ENCODE assay signal across 8 mouse cellular contexts in genomic region chr11:70237457-70238167, GRCm38 (mm10). TPM values are rescaled to one million over a fixed set of nuclear protein-coding genes. Genes with fewer than 3 reads are reported as not detected.
DNase-seq lines count a peak whose midpoint lies in the region; ATAC-seq and TF ChIP-seq lines count a peak whose summit lies in the region.

0610010K14Rik (minus strand) TSS chr11:70237914.

- H3K27ac ChIP-seq in bone marrow macrophage, adult 2 months (ENCODE audit: insufficient read depth, low read depth, low read length): peak within 1 kb of the TSS; percentile 92
- peak within 1 kb of the TSS; percentile 59 for H3K27ac ChIP-seq in embryonic fibroblast, embryonic 13.5 days (ENCODE audit: insufficient read depth, low read length)
- H3K27ac ChIP-seq in heart, embryonic 10.5 days: peak within 1 kb of the TSS; percentile 97
- H3K27ac ChIP-seq in kidney, embryonic 16.5 days (ENCODE audit: low read length): peak within 1 kb of the TSS; percentile 93
- H3K27ac ChIP-seq in liver, adult 2 months (replicated peaks; ENCODE audit: insufficient read depth, low read depth, low read length): peak within 1 kb of the TSS; percentile 84

- peak within 1 kb of the TSS; percentile 4 for H3ac ChIP-seq in myocyte (ENCODE audit: control insufficient read depth, insufficient read length)

- peak within 1 kb of the TSS; percentile 96 for H3K9ac ChIP-seq in kidney, embryonic 16.5 days (replicated peaks; ENCODE audit: low read length)
- peak within 1 kb of the TSS; percentile 86 for H3K9ac ChIP-seq in liver, adult 2 months (ENCODE audit: low read depth, low read length)

- H3K4me3 ChIP-seq in bone marrow macrophage, adult 2 months (ENCODE audit: insufficient read depth, low read length): peak within 1 kb of the TSS; percentile 94
- peak within 1 kb of the TSS; percentile 88 for H3K4me3 ChIP-seq in embryonic fibroblast, embryonic 13.5 days (ENCODE audit: insufficient read depth, low read length)
- H3K4me3 ChIP-seq in heart, embryonic 10.5 days: peak within 1 kb of the TSS; percentile 92
- H3K4me3 ChIP-seq in kidney, embryonic 16.5 days (ENCODE audit: low read length): peak within 1 kb of the TSS; percentile 99
- peak within 1 kb of the TSS; percentile 95 for H3K4me3 ChIP-seq in liver, adult 2 months (ENCODE audit: insufficient read depth, low read depth, low read length)
- H3K4me3 ChIP-seq in myocyte: peak within 1 kb of the TSS; percentile 60

- peak; percentile 98 for DNase-seq in A20 (ENCODE audit: low read depth, low spot score)
- DNase-seq in heart, embryonic 10.5 days (ENCODE audit: low spot score): peak; percentile 99
- DNase-seq in liver, adult 2 months (ENCODE audit: extremely low read depth, low read depth, low spot score): peak; percentile 85
- peak; percentile 98 for DNase-seq in splenic B cell, adult 2 months (ENCODE audit: low read depth, low spot score)

- peak; percentile 95 for ATAC-seq in kidney, embryonic 16.5 days (ENCODE audit: low FRiP score, low TSS enrichment)

- H3K4me1 ChIP-seq in bone marrow macrophage, adult 2 months (ENCODE audit: control insufficient read depth, insufficient read depth, low read length): peaks cover 20% of the 10 kb centered on the region
- H3K4me1 ChIP-seq in embryonic fibroblast, embryonic 13.5 days (ENCODE audit: control insufficient read depth, insufficient read depth, low read length): peaks cover 4% of the 10 kb centered on the region; the same call in 1 of the 2 replicates
- H3K4me1 ChIP-seq in heart, embryonic 10.5 days: peaks cover 58% of the 10 kb centered on the region
- peaks cover 45% of the 10 kb centered on the region for H3K4me1 ChIP-seq in kidney, embryonic 16.5 days (ENCODE audit: insufficient read depth, low read length)
- peaks cover 7% of the 10 kb centered on the region for H3K4me1 ChIP-seq in liver, adult 2 months (ENCODE audit: control insufficient read depth, insufficient read depth, low read length)

- no peaks in the 10 kb centered on the region for H3K9me3 ChIP-seq in heart, embryonic 10.5 days
- H3K9me3 ChIP-seq in kidney, embryonic 16.5 days (ENCODE audit: low read length): no peaks in the 10 kb centered on the region

- H3K36me3 ChIP-seq in heart, embryonic 10.5 days: peaks cover 16% of the 10 kb centered on the region
- peaks cover 11% of the 10 kb centered on the region; the same call in 1 of the 2 replicates for H3K36me3 ChIP-seq in kidney, embryonic 16.5 days (ENCODE audit: insufficient read depth, low read length)
- H3K36me3 ChIP-seq in liver, adult 2 months (ENCODE audit: control insufficient read depth, insufficient read depth, low read length): no peaks in the 10 kb centered on the region
- H3K36me3 ChIP-seq in myocyte (ENCODE audit: control insufficient read depth, insufficient read depth): no peaks in the 10 kb centered on the region
- H3K36me3 ChIP-seq in splenic B cell, adult 2 months (ENCODE audit: control insufficient read depth, insufficient read depth, low read length, poor library complexity, severe bottlenecking): peaks cover 2% of the 10 kb centered on the region; the same call in 1 of the 2 replicates

- no peak for TF ChIP-seq POLR2A in bone marrow macrophage, adult 2 months (IDR thresholded peaks at IDR 0.05; ENCODE audit: borderline replicate concordance, low read depth, low read length)
- peak; percentile 91 for TF ChIP-seq POLR2A in embryonic fibroblast, embryonic 13.5 days (IDR thresholded peaks at IDR 0.05; ENCODE audit: low read depth, low read length)
- TF ChIP-seq POLR2A in liver, adult 2 months (IDR thresholded peaks at IDR 0.05; ENCODE audit: extremely low read depth, insufficient read depth, low read length): peak; percentile 67
- TF ChIP-seq POLR2A in myocyte (IDR thresholded peaks at IDR 0.05; ENCODE audit: insufficient read length, low read depth): peak; percentile 88

- no peaks in the 10 kb centered on the region for H3K27me3 ChIP-seq in heart, embryonic 10.5 days (ENCODE audit: insufficient read depth, poor library complexity, severe bottlenecking)
- H3K27me3 ChIP-seq in kidney, embryonic 16.5 days (ENCODE audit: insufficient read depth, low read length): no peaks in the 10 kb centered on the region
- no peaks in the 10 kb centered on the region for H3K27me3 ChIP-seq in liver, adult 2 months (ENCODE audit: control insufficient read depth, insufficient read depth, low read length)
- peaks cover 3% of the 10 kb centered on the region for H3K27me3 ChIP-seq in myocyte (ENCODE audit: control insufficient read depth, insufficient read depth, insufficient read length)
- H3K27me3 ChIP-seq in splenic B cell, adult 2 months (ENCODE audit: control insufficient read depth, insufficient read depth, low read length, poor library complexity, severe bottlenecking): no peaks in the 10 kb centered on the region

- H3K79me2 ChIP-seq in liver, adult 2 months (ENCODE audit: control insufficient read depth, insufficient read depth, low read length): peaks cover 3% of the 10 kb centered on the region; the same call in 1 of the 2 replicates
- peaks cover 13% of the 10 kb centered on the region for H3K79me2 ChIP-seq in myocyte (ENCODE audit: control insufficient read depth, insufficient read depth)

- TF ChIP-seq CTCF in bone marrow macrophage, adult 2 months (IDR thresholded peaks at IDR 0.05; ENCODE audit: low read depth, low read length): no peak
- TF ChIP-seq CTCF in embryonic fibroblast, embryonic 13.5 days (IDR thresholded peaks at IDR 0.05; ENCODE audit: borderline replicate concordance, insufficient read depth, low read length): peak; percentile 76; the same call in 1 of the 2 replicates
- TF ChIP-seq CTCF in liver, adult 2 months (IDR thresholded peaks at IDR 0.05; ENCODE audit: low read depth, low read length): peak; percentile 70

- H3K4me2 ChIP-seq in kidney, embryonic 16.5 days (replicated peaks; ENCODE audit: low read depth, low read length): peak within 1 kb of the TSS; percentile 96
- peak within 1 kb of the TSS; percentile 94 for H3K4me2 ChIP-seq in myocyte (ENCODE audit: low read depth)

- WGBS in heart, embryonic 10.5 days: under 1% methylated on average over 66 of the region's 70 CpGs
- WGBS in kidney, embryonic 16.5 days: under 1% methylated on average over 49 of the region's 70 CpGs
- WGBS in liver, adult 2 months: 1% methylated on average over 70 of the region's 70 CpGs

TF ChIP-seq in myocyte, 11 proteins besides CTCF, POLR2A, EP300 and RAD21:
- TF ChIP-seq MAX (IDR thresholded peaks at IDR 0.05; ENCODE audit: low read depth) (no peak), SRF (IDR thresholded peaks at IDR 0.05; ENCODE audit: control insufficient read depth, insufficient read length, low read depth) (peak; percentile 3), TCF3 (IDR thresholded peaks at IDR 0.05; ENCODE audit: insufficient read length, low read depth) (peak; percentile 28), REST (IDR thresholded peaks at IDR 0.05; ENCODE audit: insufficient read depth, insufficient read length) (peak; percentile 9), MYOD1 (IDR thresholded peaks at IDR 0.05; ENCODE audit: control insufficient read depth in 1 of 3, insufficient read length in 2 of 3, low read depth in 2 of 3) (peak in 1 of 3 experiments; percentile 28), TCF12 (IDR thresholded peaks at IDR 0.05; ENCODE audit: insufficient read depth, poor library complexity, severe bottlenecking) (no peak), POLR2AphosphoS2 (IDR thresholded peaks at IDR 0.05; ENCODE audit: insufficient read length, low read depth) (peak; percentile 96), CEBPB (IDR thresholded peaks at IDR 0.05; ENCODE audit: insufficient read depth, poor library complexity, severe bottlenecking) (peak; percentile 70; the same call in 1 of the 2 replicates), MYOG (IDR thresholded peaks at IDR 0.05; ENCODE audit: control insufficient read depth in 1 of 3, insufficient read depth in 1 of 3, insufficient read length in 2 of 3, low read depth in 2 of 3) (peak in 1 of 3 experiments; percentile 15), E2F4 (IDR thresholded peaks at IDR 0.05; ENCODE audit: insufficient read depth) (no peak)

RNA-seq across cellular contexts. Expression of gene 0610010K14Rik, which starts in this region (rescaled TPM):
- 49.9 and 53.0 TPM in 2 replicates for polyA plus RNA-seq in bone marrow macrophage, adult 2 months (2012; ENCODE audit: insufficient read depth, insufficient read length, missing spikeins)
- polyA plus RNA-seq in embryonic fibroblast, embryonic 13.5 days (2011; ENCODE audit: insufficient read length, low read depth, missing spikeins): 43.2 and 55.3 TPM in 2 replicates
- 142 and 153 TPM in 2 replicates for polyA plus RNA-seq in heart, embryonic 10.5 days (2016; fragmentation: Nextera tagmentation; extraction: Ambion mirVana)
- 170 and 173 TPM in 2 replicates for polyA plus RNA-seq in kidney, embryonic 16.5 days (2015; fragmentation: Nextera tagmentation; extraction: Ambion mirVana)
- total RNA-seq in liver, adult 2 months (2014; rRNA removed): 6.5 and 9.9 TPM in 2 replicates
- polyA plus RNA-seq in liver, adult 2 months (2012; rRNA removed): 30.6 and 34.0 TPM in 2 replicates
- 75.5 TPM for polyA plus RNA-seq in myocyte (2012; fragmentation: generic; extraction: Trizol)

Comparison
In these comparisons a context has a peak if more than half of its experiments do, and no peak if none do; other contexts are left out.
1. Peak in every context shown above with its lines: DNase-seq, ATAC-seq, H3K4me3 ChIP-seq and H3K27ac ChIP-seq.